14 mouse cellular contexts compared by ENCODE assay signal in genomic region chr19:37378816-37379215, GRCm38 (mm10). TPM values are rescaled to one million over a fixed set of nuclear protein-coding genes. Genes with fewer than 3 reads are reported as not detected.
DNase-seq lines count a peak whose midpoint lies in the region; ATAC-seq and TF ChIP-seq lines count a peak whose summit lies in the region.
"Had no signal": no experiment of that assay in that cellular context is flagged by ENCODE, and none has a peak within 500 bp of the region (broad histone marks: within the 10 kb centered on the region; RNA-seq: fewer than 3 reads in every experiment).

No protein-coding gene starts in this region.

- H3K27ac ChIP-seq in heart, adult 2 months: no peak overlapping the region
- H3K27ac ChIP-seq in limb, embryonic 12.5 days: no peak overlapping the region
- no peak overlapping the region for H3K27ac ChIP-seq in limb, embryonic 10.5 days
- no peak overlapping the region for H3K27ac ChIP-seq in forebrain, embryonic 16.5 days (ENCODE audit: low read length)
- H3K27ac ChIP-seq: stomach, embryonic 15.5 days had no signal

- H3K36me3 ChIP-seq in heart, adult 2 months (ENCODE audit: control insufficient read depth, insufficient read depth, low read length): no peaks in the 10 kb centered on the region; the same call in 1 of the 2 replicates
- H3K36me3 ChIP-seq in limb, embryonic 12.5 days: peaks cover 10% of the 10 kb centered on the region; the same call in 1 of the 2 replicates
- peaks cover 31% of the 10 kb centered on the region for H3K36me3 ChIP-seq in limb, embryonic 10.5 days
- no peaks in the 10 kb centered on the region for H3K36me3 ChIP-seq in forebrain, embryonic 16.5 days (ENCODE audit: control insufficient read depth, insufficient read depth)
- H3K36me3 ChIP-seq: stomach, embryonic 15.5 days had no signal

- no peak for TF ChIP-seq CTCF in heart, adult 2 months (IDR thresholded peaks at IDR 0.05)

- H3K79me2 ChIP-seq in heart, adult 2 months (replicated peaks; ENCODE audit: control insufficient read depth, insufficient read depth, low read length): peaks cover 2% of the 10 kb centered on the region; the same call in 1 of the 2 replicates

- no peak for TF ChIP-seq EP300 in heart, adult 2 months (IDR thresholded peaks at IDR 0.05; ENCODE audit: insufficient read depth, low read depth, low read length)

- peak overlapping the region; percentile 6; the same call in 1 of the 2 replicates for H3K4me2 ChIP-seq in limb, embryonic 12.5 days
- H3K4me2 ChIP-seq in forebrain, embryonic 16.5 days (ENCODE audit: low read length): peak overlapping the region; percentile 31

- H3K4me3 ChIP-seq in heart, adult 2 months: no peak overlapping the region
- no peak overlapping the region; the same call in 1 of the 2 replicates for H3K4me3 ChIP-seq in limb, embryonic 12.5 days (replicated peaks)
- no peak overlapping the region for H3K4me3 ChIP-seq in limb, embryonic 10.5 days
- no peak overlapping the region for H3K4me3 ChIP-seq in forebrain, embryonic 16.5 days (replicated peaks; ENCODE audit: low read length)
- H3K4me3 ChIP-seq: stomach, embryonic 15.5 days had no signal

- 80% methylated on average over 6 of the region's 6 CpGs for WGBS in heart, adult 2 months
- WGBS in limb, embryonic 12.5 days: 68% methylated on average over 6 of the region's 6 CpGs
- 83% methylated on average over 6 of the region's 6 CpGs for WGBS in limb, embryonic 10.5 days
- WGBS in forebrain, embryonic 16.5 days: 64% methylated on average over 6 of the region's 6 CpGs

- intact Hi-C loops in heart, adult 2 months (cut with DNase I): loop anchor here (1.0 to 10.0 kb wide), 3 partner anchors 112 to 1294 kb away; partner anchors contain the start of gene Rpp30
- intact Hi-C loops in left cerebral cortex, postnatal 4 days (cut with DNase I): loop anchor here (1.0 kb wide), 1 partner anchor 467 kb away; no protein-coding TSS in a partner anchor

- H3K9ac ChIP-seq in heart, adult 2 months (ENCODE audit: low read depth, low read length): no peak overlapping the region
- 0 out of 2 replicates have a peak overlapping the region, but pooled peaks have one; percentile 48 for H3K9ac ChIP-seq in limb, embryonic 12.5 days (replicated peaks)
- H3K9ac ChIP-seq in forebrain, embryonic 16.5 days (replicated peaks; ENCODE audit: low read depth, low read length): no peak overlapping the region
- H3K9ac ChIP-seq: stomach, embryonic 15.5 days had no signal

- ATAC-seq in limb, embryonic 12.5 days (ENCODE audit: insufficient number of reproducible peaks, insufficient read depth, low FRiP score, low TSS enrichment, low read depth): no peak
- ATAC-seq in forebrain, embryonic 16.5 days: no peak

- H3K4me1 ChIP-seq in heart, adult 2 months (ENCODE audit: control insufficient read depth, insufficient read depth, low read length): no peaks in the 10 kb centered on the region; the same call in 1 of the 2 replicates
- peaks cover 23% of the 10 kb centered on the region for H3K4me1 ChIP-seq in limb, embryonic 12.5 days (replicated peaks)
- H3K4me1 ChIP-seq in limb, embryonic 10.5 days: peaks cover 18% of the 10 kb centered on the region
- peaks cover 16% of the 10 kb centered on the region for H3K4me1 ChIP-seq in forebrain, embryonic 16.5 days (replicated peaks; ENCODE audit: control insufficient read depth, insufficient read depth, low read length)

- no peak for TF ChIP-seq POLR2A in heart, adult 2 months (IDR thresholded peaks at IDR 0.05; ENCODE audit: insufficient read depth, low read depth, low read length)

- no peaks in the 10 kb centered on the region for H3K9me3 ChIP-seq in limb, embryonic 12.5 days
- no peaks in the 10 kb centered on the region for H3K9me3 ChIP-seq in limb, embryonic 10.5 days (replicated peaks)
- H3K9me3 ChIP-seq in forebrain, embryonic 16.5 days (ENCODE audit: control insufficient read depth, low read length): no peaks in the 10 kb centered on the region
- H3K9me3 ChIP-seq: stomach, embryonic 15.5 days had no signal

- H3K27me3 ChIP-seq in heart, adult 2 months (ENCODE audit: control insufficient read depth, insufficient read depth, low read length): no peaks in the 10 kb centered on the region
- H3K27me3 ChIP-seq in limb, embryonic 12.5 days: no peaks in the 10 kb centered on the region
- no peaks in the 10 kb centered on the region for H3K27me3 ChIP-seq in limb, embryonic 10.5 days (ENCODE audit: low read depth, poor library complexity, severe bottlenecking)
- H3K27me3 ChIP-seq in forebrain, embryonic 16.5 days (replicated peaks; ENCODE audit: control insufficient read depth, insufficient read depth, low read length): no peaks in the 10 kb centered on the region
- H3K27me3 ChIP-seq: stomach, embryonic 15.5 days had no signal

- DNase-seq in heart, adult 11 months: peak; percentile 55
- no peak for DNase-seq in heart, adult 2 months
- DNase-seq in limb, embryonic 10.5 days (ENCODE audit: low spot score): no peak
- peak; percentile 10 for DNase-seq in CD4-positive helper T cell, adult 2 months (ENCODE audit: low read depth, low spot score)
- no peak for DNase-seq in urinary bladder, postnatal 4 days (ENCODE audit: low spot score in 2 of 2)
- DNase-seq in left cerebral cortex, postnatal 4 days: no peak
- DNase-seq: B cell, adult 2 months; cerebellum, postnatal 10 days; gastrocnemius, postnatal 25 days; layer of hippocampus, adult 9-11 months; lung, adult 18-20 months had no signal

RNA-seq across cellular contexts. Expression of gene Kif11, which starts 2.6 kb away (rescaled TPM):
- under 1 TPM; 0.34 to 0.66 TPM for total RNA-seq in heart, adult 2 months (2021)
- polyA plus RNA-seq in heart, adult 2 months (2012; rRNA removed): 0.20 and 0.35 TPM in 2 replicates
- polyA plus RNA-seq in limb, embryonic 12.5 days (2016; fragmentation: Nextera tagmentation; extraction: Ambion mirVana): 89.1 and 89.4 TPM in 2 replicates
- 73.1 and 88.0 TPM in 2 replicates for polyA plus RNA-seq in limb, embryonic 10.5 days (2016; fragmentation: Nextera tagmentation; extraction: Ambion mirVana)
- 30.2 and 37.9 TPM in 2 replicates for polyA plus RNA-seq in forebrain, embryonic 16.5 days (2015; fragmentation: Nextera tagmentation; extraction: Ambion mirVana)
- total RNA-seq in left cerebral cortex, postnatal 4 days (2021): 1 to 10 TPM; 6.9 to 7.0 TPM

RNA-seq across cellular contexts. Expression of gene Ide, which starts 41.2 kb away (rescaled TPM):
- total RNA-seq in heart, adult 2 months (2021): 10 to 100 TPM; 52.2 to 99.8 TPM
- 24.0 and 50.6 TPM in 2 replicates for polyA plus RNA-seq in heart, adult 2 months (2012; rRNA removed)
- 35.3 and 39.7 TPM in 2 replicates for polyA plus RNA-seq in limb, embryonic 12.5 days (2016; fragmentation: Nextera tagmentation; extraction: Ambion mirVana)
- 37.1 and 45.2 TPM in 2 replicates for polyA plus RNA-seq in limb, embryonic 10.5 days (2016; fragmentation: Nextera tagmentation; extraction: Ambion mirVana)
- 31.9 and 36.4 TPM in 2 replicates for polyA plus RNA-seq in forebrain, embryonic 16.5 days (2015; fragmentation: Nextera tagmentation; extraction: Ambion mirVana)
- total RNA-seq in left cerebral cortex, postnatal 4 days (2021): 10 to 100 TPM; 43.3 to 48.0 TPM

RNA-seq across cellular contexts. Expression of gene Hhex, which starts 55.8 kb away (rescaled TPM):
- total RNA-seq in heart, adult 2 months (2021): 1 to 10 TPM; 2.2 to 4.2 TPM
- 2.0 and 2.3 TPM in 2 replicates for polyA plus RNA-seq in heart, adult 2 months (2012; rRNA removed)
- polyA plus RNA-seq in limb, embryonic 12.5 days (2016; fragmentation: Nextera tagmentation; extraction: Ambion mirVana): 9.7 and 10.1 TPM in 2 replicates
- 6.8 and 7.2 TPM in 2 replicates for polyA plus RNA-seq in limb, embryonic 10.5 days (2016; fragmentation: Nextera tagmentation; extraction: Ambion mirVana)
- 3.3 and 5.1 TPM in 2 replicates for polyA plus RNA-seq in forebrain, embryonic 16.5 days (2015; fragmentation: Nextera tagmentation; extraction: Ambion mirVana)
- 1 to 10 TPM; 1.8 to 2.8 TPM for total RNA-seq in left cerebral cortex, postnatal 4 days (2021)

Comparison
In these comparisons a context has a peak if more than half of its experiments do, and no peak if none do; other contexts are left out.
1. DNase-seq: peak in heart, adult 11 months (single experiment) and CD4-positive helper T cell, adult 2 months (single experiment); none in heart, adult 2 months (0 of 2), limb, embryonic 10.5 days (single experiment), urinary bladder, postnatal 4 days (0 of 2) and left cerebral cortex, postnatal 4 days (single experiment).
2. RNA of gene Kif11, which starts 2.6 kb away (polyA plus RNA-seq): 89.1 to 89.4 TPM in limb, embryonic 12.5 days, 73.1 to 88.0 TPM in limb, embryonic 10.5 days and 30.2 to 37.9 TPM in forebrain, embryonic 16.5 days; 0.20 to 0.35 TPM in heart, adult 2 months; every median in the first group is over 10 times any median in the second.